Mouse (Mus musculus): ENCODE results near the gene Krit1. TPM values are rescaled to one million over a fixed set of nuclear protein-coding genes. Genes with fewer than 3 reads are reported as not detected.
A peak's percentile ranks its signal among the peaks of the same experiment; 100 is the strongest.
"Not testable (repeated sequence)": the region's sequence is repeated elsewhere in the genome, so short reads cannot be mapped to it uniquely, and the experiment has no call there.

Gene Krit1
- 9.7 and 9.9 TPM in 2 replicates for polyA plus RNA-seq (2012; rRNA removed)

DNA sequence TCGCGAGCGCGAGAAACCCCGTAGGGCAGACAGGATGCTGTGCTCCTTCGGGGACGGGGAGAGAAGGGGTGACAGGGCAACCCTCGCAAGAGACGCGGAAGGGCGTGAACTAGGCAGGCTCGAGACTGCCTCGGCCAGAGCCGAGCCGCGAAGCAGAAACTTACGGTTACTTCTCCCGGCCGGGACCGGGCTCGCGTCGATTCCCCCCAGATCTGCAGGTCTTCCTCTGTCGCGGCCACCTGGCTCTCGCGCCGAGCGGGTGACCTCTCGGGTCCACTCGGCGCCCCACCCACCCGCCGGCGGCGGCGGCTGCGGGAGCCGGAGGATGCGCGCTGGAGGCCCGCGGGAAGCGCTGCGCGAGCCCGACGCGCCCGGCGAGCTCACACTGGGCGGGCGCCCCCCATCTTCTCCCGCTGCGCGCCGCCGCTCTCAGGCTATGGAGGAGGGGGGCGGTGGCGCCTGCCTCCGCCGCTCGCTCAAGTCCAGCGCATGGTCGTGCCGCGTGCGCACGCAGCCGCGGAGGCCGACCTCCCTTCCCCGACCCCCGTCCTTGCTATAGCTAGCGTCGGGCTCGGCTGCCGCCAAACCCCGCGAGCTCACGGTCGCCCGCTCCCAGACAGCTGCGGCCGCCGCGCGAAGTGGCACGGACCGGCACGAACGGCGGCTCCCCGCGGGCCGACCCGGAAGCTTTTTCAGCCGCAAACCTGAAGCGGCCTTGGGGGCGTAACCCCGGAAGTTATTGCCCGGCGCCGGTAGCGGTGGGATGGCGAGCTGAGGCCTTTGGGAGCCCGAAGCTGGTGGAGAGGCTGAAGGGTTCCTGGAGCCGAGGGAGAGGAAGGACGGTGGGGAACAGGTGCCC, at the start of gene Krit1, which contains the start of gene Ankib1:
Gene Krit1, plus strand, starts transcription at position 752 of the 859 bp plus-strand sequence.
Gene Ankib1, minus strand, starts transcription at position 493 of the 859 bp plus-strand sequence.
- DNase-seq (ENCODE audit: low read depth), result peak; percentile 23

GRCm38 (mm10) chr5:3771512-3771911, 31.5 kb upstream of the Krit1 start:
- no peak for DNase-seq (ENCODE audit: low read depth)

DNA sequence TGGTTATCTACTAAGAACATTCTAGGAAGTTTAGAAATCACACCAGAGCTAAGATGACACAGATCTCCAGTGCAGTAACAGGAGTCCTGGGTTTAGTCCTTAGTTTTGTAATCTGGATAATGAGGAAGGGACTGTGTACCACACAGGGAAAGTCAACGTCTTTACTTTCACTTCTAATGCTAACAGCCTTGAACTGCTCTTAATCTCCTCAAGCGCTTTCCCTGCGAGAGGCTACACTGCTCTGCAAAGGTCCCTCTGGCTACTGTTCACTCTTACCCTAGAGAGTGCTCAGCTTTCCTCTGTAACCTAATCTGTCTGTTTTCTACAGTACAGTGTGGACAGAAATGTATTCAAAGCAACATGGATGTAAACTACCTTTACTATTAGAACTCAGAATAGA, 31.0 kb upstream of the Krit1 start:
- no peak for DNase-seq (ENCODE audit: low read depth)

DNA sequence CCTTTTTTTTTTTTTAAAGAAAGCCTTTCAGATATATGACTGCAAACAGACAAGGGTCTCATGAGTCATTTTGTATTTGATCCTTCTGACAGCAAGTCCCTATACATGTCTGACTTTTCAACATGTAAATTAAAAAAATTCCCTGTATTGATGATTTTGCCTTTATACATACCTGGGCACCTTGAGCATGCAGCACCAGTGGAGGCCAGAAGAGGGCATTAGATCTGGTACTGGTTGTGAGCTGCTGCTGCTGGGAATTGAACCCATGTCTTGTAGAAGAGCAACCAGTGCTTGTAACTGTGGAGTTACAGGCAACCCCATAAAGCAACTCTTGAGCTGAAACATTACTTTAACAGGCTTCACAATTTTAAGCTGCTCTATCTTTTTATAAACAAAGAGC, 20.3 kb upstream of the Krit1 start:
- no peak for DNase-seq (ENCODE audit: low read depth)

GRCm38 (mm10) chr5:3783947-3784681, 18.9 kb upstream of the Krit1 start:
- no peak for DNase-seq (ENCODE audit: low read depth)

DNA sequence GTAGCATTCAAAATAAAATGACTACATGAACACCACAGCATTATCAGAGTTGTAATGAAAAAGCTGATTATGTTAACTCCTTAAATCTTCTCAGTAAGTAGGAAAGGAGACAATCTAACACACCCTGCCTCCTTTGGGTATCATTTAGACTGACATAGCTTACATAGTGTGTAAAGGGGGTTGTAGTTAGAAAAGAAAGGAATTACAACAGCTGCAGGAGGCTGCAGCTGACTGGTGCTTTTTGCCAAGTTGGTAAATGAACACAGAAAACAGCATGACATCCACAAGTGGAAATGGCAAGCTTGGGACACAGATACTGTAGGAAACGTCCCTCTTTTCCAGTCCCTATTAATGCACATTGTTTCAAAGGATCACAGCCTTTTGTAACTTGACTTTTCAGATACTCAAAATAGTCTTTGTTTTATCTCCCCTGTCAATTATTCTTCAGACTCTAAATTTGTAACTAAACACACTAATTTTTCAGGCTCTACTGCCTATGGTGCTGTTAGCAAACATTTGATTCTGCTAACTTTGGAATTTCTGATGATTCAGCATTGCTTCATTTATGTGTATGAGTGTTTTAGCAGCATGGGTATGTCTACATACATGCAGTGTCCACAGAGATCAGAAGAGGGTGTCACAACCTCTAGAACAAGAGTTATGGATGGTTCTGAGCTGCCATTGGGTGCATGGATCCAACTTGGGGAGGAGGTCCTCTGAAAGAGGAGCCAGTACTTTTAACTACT, 18.1 kb upstream of the Krit1 start:
- no peak for DNase-seq (ENCODE audit: low read depth)

- DNase-seq (ENCODE audit: low read depth), result no peak
These were observed 15.4 kb upstream of the Krit1 start for GRCm38 (mm10) chr5:3787548-3787947.

- no peak for DNase-seq (ENCODE audit: low read depth)
These were observed 11.9 kb upstream of the Krit1 start for GRCm38 (mm10) chr5:3791048-3791447.

GRCm38 (mm10) chr5:3797101-3797500, 5.9 kb upstream of the Krit1 start:
- DNase-seq (ENCODE audit: low read depth), result not testable (repeated sequence)

- DNase-seq (ENCODE audit: low read depth), result not testable (repeated sequence)
These were observed 4.3 kb upstream of the Krit1 start for GRCm38 (mm10) chr5:3798656-3799055.

- DNase-seq (ENCODE audit: low read depth), result no peak
These were observed 2.9 kb upstream of the Krit1 start for GRCm38 (mm10) chr5:3800041-3800440.

GRCm38 (mm10) chr5:3800881-3801280, 2.1 kb upstream of the Krit1 start:
- no peak for DNase-seq (ENCODE audit: low read depth)

- DNase-seq (ENCODE audit: low read depth), result no peak
These were observed 1.1 kb upstream of the Krit1 start for GRCm38 (mm10) chr5:3801672-3802432.

GRCm38 (mm10) chr5:3803292-3804165, 545 bp downstream of the Krit1 start:
- peak; percentile 6 for DNase-seq (ENCODE audit: low read depth)

DNA sequence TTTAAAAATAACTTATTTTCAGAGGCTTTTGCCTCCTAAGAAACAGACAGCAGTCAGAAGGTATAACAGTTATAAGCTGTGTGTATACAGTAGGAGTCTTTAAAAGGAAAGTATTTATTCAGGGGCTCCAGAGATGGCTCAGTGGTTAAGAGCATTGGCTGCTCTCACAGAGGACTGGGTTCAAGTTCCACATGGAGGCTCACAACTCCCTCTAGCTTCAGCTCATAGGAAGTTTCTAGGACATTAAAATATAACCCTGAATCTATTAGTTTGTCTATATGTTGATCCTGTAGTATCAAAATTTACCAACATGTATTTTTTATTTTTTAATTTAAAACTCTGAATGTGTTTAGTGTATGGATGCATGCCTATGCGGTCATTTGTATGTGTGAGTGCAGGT, 5.5 kb downstream of the Krit1 start:
- DNase-seq (ENCODE audit: low read depth), result no peak

DNA sequence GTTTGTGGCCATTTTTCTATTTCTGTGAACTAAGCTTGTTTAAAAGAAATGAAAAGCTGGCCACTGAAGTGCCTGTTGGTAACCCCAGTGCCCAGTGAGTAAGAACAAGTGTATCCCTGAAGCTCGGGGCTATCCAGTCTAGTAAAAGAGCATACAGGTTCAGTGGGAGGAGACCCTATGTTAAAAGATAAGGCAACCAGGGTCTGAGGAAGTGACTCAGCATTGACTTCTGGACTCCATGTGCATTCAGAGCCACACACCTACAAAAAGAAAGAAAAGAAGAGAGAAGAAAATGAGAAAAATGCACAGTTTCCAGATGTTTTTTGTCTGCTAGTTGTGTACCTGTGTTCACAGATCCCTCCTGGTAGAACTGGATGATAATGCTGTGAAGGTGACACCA, 31.1 kb downstream of the Krit1 start:
- no peak for DNase-seq (ENCODE audit: low read depth)

GRCm38 (mm10) chr5:3845026-3845425, 42.0 kb downstream of the Krit1 start, which contains the start of gene Lrrd1:
Gene Lrrd1, plus strand, starts transcription at chr5:3845173.
- DNase-seq (ENCODE audit: low read depth), result no peak

DNA sequence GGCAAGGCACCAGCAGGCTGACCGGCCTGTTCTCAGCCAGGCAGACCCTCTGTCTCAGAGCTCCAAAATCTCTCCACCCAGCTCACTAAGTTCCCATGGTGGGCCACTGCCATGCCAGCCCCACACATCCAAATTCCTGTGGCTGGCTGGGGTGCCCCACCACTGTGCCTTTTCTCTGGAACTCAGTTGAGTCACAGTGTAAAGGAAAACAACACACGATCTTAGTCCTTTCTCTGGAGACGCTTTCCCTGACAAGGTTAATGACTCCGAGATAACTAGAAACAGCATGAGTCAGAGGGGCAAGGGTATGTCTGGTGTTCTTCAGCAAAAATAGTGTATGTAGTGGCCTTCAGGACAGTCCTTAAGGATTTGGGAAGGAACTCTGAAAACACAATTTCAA, 67.2 kb downstream of the Krit1 start:
- no peak for DNase-seq (ENCODE audit: low read depth)

GRCm38 (mm10) chr5:3872348-3872747, 69.4 kb downstream of the Krit1 start:
- no peak for DNase-seq (ENCODE audit: low read depth)

- no peak for DNase-seq (ENCODE audit: low read depth)
These were observed 70.5 kb downstream of the Krit1 start for GRCm38 (mm10) chr5:3873485-3873884.
